ENCODE assay signal across 21 mouse cellular contexts in the genomic region with DNA sequence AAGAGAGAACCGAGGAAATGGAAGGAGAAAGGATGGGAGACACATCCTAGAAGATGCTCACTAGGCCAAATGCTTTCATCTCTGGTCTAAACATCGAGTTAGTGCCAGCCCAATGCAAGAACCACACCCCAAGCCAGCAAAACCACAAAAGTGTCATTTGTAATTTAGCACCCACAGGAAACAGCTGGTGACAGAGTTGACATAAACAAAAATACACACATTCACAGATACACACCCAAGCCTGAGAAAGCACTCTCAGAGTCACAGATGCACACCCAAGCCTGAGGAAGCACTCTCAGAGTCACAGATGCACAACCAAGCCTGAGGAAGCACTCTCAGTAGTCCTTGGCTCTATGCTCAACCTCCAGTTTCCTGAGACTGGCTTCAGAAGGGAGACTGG. TPM values are rescaled to one million over a fixed set of nuclear protein-coding genes. Genes with fewer than 3 reads are reported as not detected.
DNase-seq lines count a peak whose midpoint lies in the region; ATAC-seq lines count a peak whose summit lies in the region.
"Had no signal": no experiment of that assay in that cellular context is flagged by ENCODE, and none has a peak within 500 bp of the region (broad histone marks: within the 10 kb centered on the region; RNA-seq: fewer than 3 reads in every experiment).

No protein-coding gene starts in this region.

- ATAC-seq in CD4-positive, CD25-positive, alpha-beta regulatory T cell, adult 4 months = peak; percentile 71
- ATAC-seq: intestine, embryonic 15.5 days had no signal

- peak; percentile 59 to 61 for DNase-seq in spleen, postnatal 36 days (ENCODE audit: low spot score in 2 of 2)
- no peak for DNase-seq in spleen, adult 12 weeks (ENCODE audit: low spot score)
- peak; percentile 86 for DNase-seq in induced T-regulatory cell, adult 2 months (ENCODE audit: low read depth)
- DNase-seq in splenic B cell, adult 2 months (ENCODE audit: low read depth, low spot score) = peak; percentile 45
- DNase-seq in cerebellum, adult 9-11 months = no peak
- no peak for DNase-seq in yolk sac, embryonic 10.5 days (ENCODE audit: low spot score)
- DNase-seq: adrenal gland, postnatal 14 days; cerebellum, adult 9-10 months; gastrocnemius, postnatal 36 days; kidney, postnatal 14 days; layer of hippocampus, adult 9-11 months; lung, adult 2 months; retina, postnatal 1 day had no signal

- H3K36me3 ChIP-seq in splenic B cell, adult 2 months (ENCODE audit: control insufficient read depth, insufficient read depth, low read length, poor library complexity, severe bottlenecking) = no peaks in the 10 kb centered on the region
- H3K36me3 ChIP-seq: embryonic facial prominence, embryonic 13.5 days; forebrain, embryonic 12.5 days; hindbrain, embryonic 10.5 days; intestine, embryonic 15.5 days; limb, embryonic 15.5 days; neural tube, embryonic 15.5 days had no signal

- H3K27me3 ChIP-seq in splenic B cell, adult 2 months (ENCODE audit: control insufficient read depth, insufficient read depth, low read length, poor library complexity, severe bottlenecking) = no peaks in the 10 kb centered on the region
- H3K27me3 ChIP-seq: embryonic facial prominence, embryonic 13.5 days; forebrain, embryonic 12.5 days; intestine, embryonic 15.5 days; limb, embryonic 15.5 days; neural tube, embryonic 15.5 days had no signal

RNA-seq across cellular contexts. Expression of gene Cd2bp2, which starts 15.1 kb away (rescaled TPM):
- 10 to 100 TPM; 39.7 to 51.9 TPM for polyA plus RNA-seq in CD4-positive, CD25-positive, alpha-beta regulatory T cell, adult 4 months (2017; shearing (Covaris generic))

RNA-seq across cellular contexts. Expression of gene Tbc1d10b, which starts 27.5 kb away (rescaled TPM):
- polyA plus RNA-seq in CD4-positive, CD25-positive, alpha-beta regulatory T cell, adult 4 months (2017; shearing (Covaris generic)) = 10 to 100 TPM; 12.5 to 18.4 TPM

RNA-seq across cellular contexts. Expression of gene Mylpf, which starts 27.9 kb away (rescaled TPM):
- polyA plus RNA-seq in CD4-positive, CD25-positive, alpha-beta regulatory T cell, adult 4 months (2017; shearing (Covaris generic)) = 10 to 100 TPM; 25.4 to 31.5 TPM

RNA-seq across cellular contexts. Expression of gene Spn, which starts 43.2 kb away (rescaled TPM):
- polyA plus RNA-seq in CD4-positive, CD25-positive, alpha-beta regulatory T cell, adult 4 months (2017; shearing (Covaris generic)) = 100 to 1,000 TPM; 101 to 103 TPM
- polyA plus RNA-seq: hindbrain, embryonic 10.5 days; midbrain, postnatal 0 days had no signal

RNA-seq across cellular contexts. Expression of gene Zfp553, which starts 52.1 kb away (rescaled TPM):
- 1 to 10 TPM; 6.6 to 7.9 TPM for polyA plus RNA-seq in CD4-positive, CD25-positive, alpha-beta regulatory T cell, adult 4 months (2017; shearing (Covaris generic))

Comparison
In these comparisons a context has a peak if more than half of its experiments do, and no peak if none do; other contexts are left out.
1. DNase-seq: peak in spleen, postnatal 36 days (2 of 2), induced T-regulatory cell, adult 2 months (single experiment) and splenic B cell, adult 2 months (single experiment); none in spleen, adult 12 weeks (single experiment), cerebellum, adult 9-11 months (single experiment) and yolk sac, embryonic 10.5 days (single experiment).